Mouse (Mus musculus): ENCODE results near the gene Gfra1. TPM values are rescaled to one million over a fixed set of nuclear protein-coding genes. Genes with fewer than 3 reads are reported as not detected.

The Gfra1 gene
- total RNA-seq, 1 experiment = 3.5 TPM

- H3K4me3 ChIP-seq (ENCODE audit: insufficient read depth in 1 of 2, low read depth in 1 of 2, low read length in 2 of 2, poor library complexity in 1 of 2, severe bottlenecking in 1 of 2) = no peak overlapping the region
- no peak overlapping the region for H3K27ac ChIP-seq (ENCODE audit: insufficient read depth, low read depth, low read length, poor library complexity, severe bottlenecking)
- in situ Hi-C loops (cut with MboI; ENCODE audit: low sequenced_read_pairs in 2 of 2, unreplicated experiment in 2 of 2) = no loop called here
- no peak overlapping the region for H3K9ac ChIP-seq (ENCODE audit: insufficient read depth, low read depth, low read length, poor library complexity, severe bottlenecking)
- H3K9me3 ChIP-seq (ENCODE audit: control insufficient read depth, insufficient read depth, low read depth, low read length) = no peaks in the 10 kb centered on the region
- DNase-seq (ENCODE audit: low read depth, low spot score) = no peak
- no peak for TF ChIP-seq MAFK (IDR thresholded peaks at IDR 0.05; ENCODE audit: insufficient read depth, low read depth, low read length)
- no peak for TF ChIP-seq ZNF384 (IDR thresholded peaks at IDR 0.05; ENCODE audit: low read depth, low read length)
- TF ChIP-seq HCFC1 (IDR thresholded peaks at IDR 0.05; ENCODE audit: borderline replicate concordance, insufficient read depth, low read length) = no peak
- TF ChIP-seq CHD2 (IDR thresholded peaks at IDR 0.05; ENCODE audit: low read depth, low read length) = no peak
- TF ChIP-seq ZC3H11A (IDR thresholded peaks at IDR 0.05; ENCODE audit: borderline replicate concordance, low read depth, low read length) = no peak
- H3K4me1 ChIP-seq (ENCODE audit: control insufficient read depth in 2 of 2, insufficient read depth in 2 of 2, low read length in 2 of 2, poor library complexity in 1 of 2) = peaks cover 7 to 8% of the 10 kb centered on the region in 2 experiments; a peak in 3 of 4 replicates
- no peaks in the 10 kb centered on the region for H3K36me3 ChIP-seq (ENCODE audit: control insufficient read depth, insufficient read depth, low read length, poor library complexity, severe bottlenecking)
Measured at GRCm38 (mm10) chr19:58399166-58399565, 56.5 kb downstream of the Gfra1 start.

GRCm38 (mm10) chr19:58396604-58396984, 59.1 kb downstream of the Gfra1 start:
- no peak overlapping the region for H3K27ac ChIP-seq (ENCODE audit: insufficient read depth, low read depth, low read length, poor library complexity, severe bottlenecking)
- no peak for DNase-seq (ENCODE audit: low read depth, low spot score)

GRCm38 (mm10) chr19:58395785-58396603, 59.7 kb downstream of the Gfra1 start:
- Histone ChIP-seq H3K9me3 (ENCODE audit: control insufficient read depth, insufficient read depth, low read depth, low read length) (no peaks in the 10 kb centered on the region), H3K36me3 (ENCODE audit: control insufficient read depth, insufficient read depth, low read length, poor library complexity, severe bottlenecking) (no peaks in the 10 kb centered on the region), H3K4me3 (ENCODE audit: insufficient read depth in 1 of 2, low read depth in 1 of 2, low read length in 2 of 2, poor library complexity in 1 of 2, severe bottlenecking in 1 of 2) (peak overlapping the region in 1 of 2 experiments; percentile 18; a peak in 1 of 4 replicates), H3K27ac (ENCODE audit: insufficient read depth, low read depth, low read length, poor library complexity, severe bottlenecking) (no peak overlapping the region), H3K9ac (ENCODE audit: insufficient read depth, low read depth, low read length, poor library complexity, severe bottlenecking) (no peak overlapping the region), H3K4me1 (ENCODE audit: control insufficient read depth in 2 of 2, insufficient read depth in 2 of 2, low read length in 2 of 2, poor library complexity in 1 of 2) (peaks cover 9% of the 10 kb centered on the region in 2 experiments; a peak in 3 of 4 replicates)
- DNase-seq (ENCODE audit: low read depth, low spot score) = peak; percentile 19
- in situ Hi-C loops (cut with MboI; ENCODE audit: low sequenced_read_pairs in 2 of 2, unreplicated experiment in 2 of 2) = no loop called here
- TF ChIP-seq ZNF384 (IDR thresholded peaks at IDR 0.05; ENCODE audit: low read depth, low read length) (no peak), MAFK (IDR thresholded peaks at IDR 0.05; ENCODE audit: insufficient read depth, low read depth, low read length) (no peak), ZC3H11A (IDR thresholded peaks at IDR 0.05; ENCODE audit: borderline replicate concordance, low read depth, low read length) (no peak), HCFC1 (IDR thresholded peaks at IDR 0.05; ENCODE audit: borderline replicate concordance, insufficient read depth, low read length) (no peak), CHD2 (IDR thresholded peaks at IDR 0.05; ENCODE audit: low read depth, low read length) (no peak)

More at GRCm38 (mm10) chr19:58396604-58396984, 59.1 kb downstream of the Gfra1 start:
- in situ Hi-C loops (cut with MboI; ENCODE audit: low sequenced_read_pairs in 2 of 2, unreplicated experiment in 2 of 2) = no loop called here
- TF ChIP-seq ZNF384 (IDR thresholded peaks at IDR 0.05; ENCODE audit: low read depth, low read length) (no peak), HCFC1 (IDR thresholded peaks at IDR 0.05; ENCODE audit: borderline replicate concordance, insufficient read depth, low read length) (no peak), MAFK (IDR thresholded peaks at IDR 0.05; ENCODE audit: insufficient read depth, low read depth, low read length) (no peak), ZC3H11A (IDR thresholded peaks at IDR 0.05; ENCODE audit: borderline replicate concordance, low read depth, low read length) (no peak), CHD2 (IDR thresholded peaks at IDR 0.05; ENCODE audit: low read depth, low read length) (no peak)
- Histone ChIP-seq H3K4me1 (ENCODE audit: control insufficient read depth in 2 of 2, insufficient read depth in 2 of 2, low read length in 2 of 2, poor library complexity in 1 of 2) (peaks cover 8 to 9% of the 10 kb centered on the region in 2 experiments; a peak in 3 of 4 replicates), H3K36me3 (ENCODE audit: control insufficient read depth, insufficient read depth, low read length, poor library complexity, severe bottlenecking) (no peaks in the 10 kb centered on the region), H3K9ac (ENCODE audit: insufficient read depth, low read depth, low read length, poor library complexity, severe bottlenecking) (no peak overlapping the region), H3K9me3 (ENCODE audit: control insufficient read depth, insufficient read depth, low read depth, low read length) (no peaks in the 10 kb centered on the region), H3K4me3 (ENCODE audit: insufficient read depth in 1 of 2, low read depth in 1 of 2, low read length in 2 of 2, poor library complexity in 1 of 2, severe bottlenecking in 1 of 2) (no peak overlapping the region)

- no peaks in the 10 kb centered on the region for H3K36me3 ChIP-seq (ENCODE audit: control insufficient read depth, insufficient read depth, low read length, poor library complexity, severe bottlenecking)
- TF ChIP-seq ZNF384 (IDR thresholded peaks at IDR 0.05; ENCODE audit: low read depth, low read length) = no peak
- no peak for TF ChIP-seq MAFK (IDR thresholded peaks at IDR 0.05; ENCODE audit: insufficient read depth, low read depth, low read length)
- no peak for TF ChIP-seq ZC3H11A (IDR thresholded peaks at IDR 0.05; ENCODE audit: borderline replicate concordance, low read depth, low read length)
- no peak for TF ChIP-seq HCFC1 (IDR thresholded peaks at IDR 0.05; ENCODE audit: borderline replicate concordance, insufficient read depth, low read length)
- TF ChIP-seq CHD2 (IDR thresholded peaks at IDR 0.05; ENCODE audit: low read depth, low read length) = no peak
- DNase-seq (ENCODE audit: low read depth, low spot score) = no peak
- H3K4me1 ChIP-seq (ENCODE audit: control insufficient read depth in 2 of 2, insufficient read depth in 2 of 2, low read length in 2 of 2, poor library complexity in 1 of 2) = peaks cover 9% of the 10 kb centered on the region in 2 experiments; a peak in 3 of 4 replicates
- no peak overlapping the region for H3K4me3 ChIP-seq (ENCODE audit: insufficient read depth in 1 of 2, low read depth in 1 of 2, low read length in 2 of 2, poor library complexity in 1 of 2, severe bottlenecking in 1 of 2)
- no peak overlapping the region for H3K9ac ChIP-seq (ENCODE audit: insufficient read depth, low read depth, low read length, poor library complexity, severe bottlenecking)
- H3K27ac ChIP-seq (ENCODE audit: insufficient read depth, low read depth, low read length, poor library complexity, severe bottlenecking) = no peak overlapping the region
- H3K9me3 ChIP-seq (ENCODE audit: control insufficient read depth, insufficient read depth, low read depth, low read length) = no peaks in the 10 kb centered on the region
- in situ Hi-C loops (cut with MboI; ENCODE audit: low sequenced_read_pairs in 2 of 2, unreplicated experiment in 2 of 2) = no loop called here
Measured at GRCm38 (mm10) chr19:58393121-58393520, 62.6 kb downstream of the Gfra1 start.
